Mouse (Mus musculus) liver, postnatal 0 days (tissue): ENCODE measurements around the gene Tbxas1. TPM values are rescaled to one million over a fixed set of nuclear protein-coding genes. Genes with fewer than 3 reads are reported as not detected.

ENCODE experiments used
- ATAC-seq: fragments of 200-750 bp; cut with Nextera tagmentation; 2 replicates; pipeline ENCODE4 v1.8.0; 2017; ENCODE audit warnings: mild to moderate bottlenecking, moderate library complexity
- DNase-seq: peaks from one replicate; pipeline ENCODE4 v3.0.0-alpha.2; 2016
- H3K27ac ChIP-seq: fragments of 300-500 bp; sonication (generic); 2 replicates; pipeline ENCODE4 v1.5.1; 2014; ENCODE audit warnings: antibody characterized with exemption, moderate library complexity, mild to moderate bottlenecking, low read depth
- H3K27me3 ChIP-seq: fragments of 300-500 bp; sonication (generic); 2 replicates; pipeline ENCODE4 v1.6.1; 2014; ENCODE audit warnings: low read length, control low read depth, mixed read lengths; ENCODE audit not compliant: insufficient read depth
- H3K36me3 ChIP-seq: fragments of 300-500 bp; sonication (generic); replicated peaks from 2 replicates; pipeline ENCODE4 v1.6.1; 2014; ENCODE audit warnings: mild to moderate bottlenecking, control low read depth, low read length, moderate library complexity, mixed read lengths; ENCODE audit not compliant: insufficient read depth
- H3K4me1 ChIP-seq: fragments of 300-500 bp; sonication (generic); 2 replicates; pipeline ENCODE4 v1.6.1; 2014; ENCODE audit warnings: antibody characterized with exemption, mild to moderate bottlenecking, control low read depth; ENCODE audit not compliant: insufficient read depth
- H3K4me2 ChIP-seq: fragments of 300-500 bp; sonication (generic); 2 replicates; pipeline ENCODE4 v1.6.1; 2014; ENCODE audit warnings: low read depth, mild to moderate bottlenecking, low read length, moderate library complexity, mixed read lengths
- H3K4me3 ChIP-seq: fragments of 300-500 bp; sonication (generic); 2 replicates; pipeline ENCODE4 v1.5.1; 2014; ENCODE audit warnings: low read depth, low read length
- H3K9ac ChIP-seq: fragments of 300-500 bp; sonication (generic); replicated peaks from 2 replicates; pipeline ENCODE4 v1.6.1; 2014; ENCODE audit warnings: mild to moderate bottlenecking, moderate library complexity
- H3K9me3 ChIP-seq: fragments of 300-500 bp; sonication (generic); 2 replicates; pipeline ENCODE4 v1.6.1; 2016; ENCODE audit warnings: mild to moderate bottlenecking, control low read depth, low read length, mixed read lengths
- CTCF ChIP-seq: sonication (generic); IDR thresholded peaks from 2 replicates; pipeline ENCODE4 v1.5.1; 2016; ENCODE audit warnings: antibody characterized with exemption, low read depth
- EP300 ChIP-seq: IDR thresholded peaks from 2 replicates; pipeline ENCODE4 v1.6.1; 2016; ENCODE audit warnings: antibody characterized with exemption, low read depth, mild to moderate bottlenecking
- WGBS: fragments of 180-500 bp; shearing (Covaris S2); extraction: QIAGEN DNeasy Blood & Tissue Kit; methylation state at CpG from one replicate; pipeline ENCODE4 v1.1.7; 2014; ENCODE audit not compliant: insufficient replicate concordance; 5-methylcytosine and 5-hydroxymethylcytosine counted together
- polyA plus RNA-seq: library from polyadenylated mRNA; unstranded; fragments of >200 nt; fragmentation: Nextera tagmentation; extraction: Ambion mirVana; gene quantifications from 2 replicates; pipeline ENCODE4 v1.2.1, GENCODE M21; 2015

Tbxas1 gene
- polyA plus RNA-seq, 1 experiment from 2014 or later: 10.3 TPM

DNA sequence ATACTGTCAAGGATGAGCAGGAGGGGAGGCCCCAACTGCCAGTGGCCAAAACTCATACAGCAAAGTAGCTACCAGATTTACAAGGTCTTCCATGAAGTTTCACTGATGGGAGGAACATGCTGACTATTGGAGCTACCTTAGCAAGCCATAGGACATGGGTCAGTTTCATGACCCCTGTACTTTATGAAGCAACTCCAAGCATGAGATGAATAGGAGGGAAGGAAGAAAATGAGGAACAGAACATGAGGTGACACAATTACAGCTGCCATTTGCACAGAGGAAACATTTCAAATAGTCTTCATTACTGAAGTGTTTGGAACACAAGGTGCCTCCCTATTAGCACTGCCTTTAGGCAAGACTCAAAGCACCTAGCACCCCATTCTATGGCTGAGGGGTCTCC is 9.4 kb upstream of the Tbxas1 start:
- peak; percentile 52; the same call in 1 of the 2 replicates for ATAC-seq
- no peak overlapping the region for H3K9ac ChIP-seq
- H3K9me3 ChIP-seq: no peaks in the 10 kb centered on the region
- peak overlapping the region; percentile 33; the same call in 1 of the 2 replicates for H3K4me2 ChIP-seq
- no peak for TF ChIP-seq EP300
- no peak for TF ChIP-seq CTCF
- H3K4me1 ChIP-seq: peaks cover 52% of the 10 kb centered on the region
- no peak overlapping the region for H3K4me3 ChIP-seq
- no peak for DNase-seq
- peak overlapping the region; percentile 73 for H3K27ac ChIP-seq
- peaks cover 9% of the 10 kb centered on the region for H3K36me3 ChIP-seq
- no peaks in the 10 kb centered on the region for H3K27me3 ChIP-seq

- H3K36me3 ChIP-seq: peaks cover 9% of the 10 kb centered on the region
- no peak overlapping the region for H3K9ac ChIP-seq
- TF ChIP-seq EP300 (no peak), CTCF (no peak)
- peak overlapping the region; percentile 73 for H3K27ac ChIP-seq
- H3K4me1 ChIP-seq: peaks cover 50% of the 10 kb centered on the region
- no peak for DNase-seq
- no peaks in the 10 kb centered on the region for H3K27me3 ChIP-seq
- H3K4me3 ChIP-seq: no peak overlapping the region
- H3K4me2 ChIP-seq: peak overlapping the region; percentile 33
- WGBS: 79% methylated on average over 1 of the region's 1 CpGs
- ATAC-seq: peak; percentile 45; the same call in 1 of the 2 replicates
- no peaks in the 10 kb centered on the region for H3K9me3 ChIP-seq
Observed at GRCm38 (mm10) chr6:38866357-38866756, 8.8 kb upstream of the Tbxas1 start.

DNA sequence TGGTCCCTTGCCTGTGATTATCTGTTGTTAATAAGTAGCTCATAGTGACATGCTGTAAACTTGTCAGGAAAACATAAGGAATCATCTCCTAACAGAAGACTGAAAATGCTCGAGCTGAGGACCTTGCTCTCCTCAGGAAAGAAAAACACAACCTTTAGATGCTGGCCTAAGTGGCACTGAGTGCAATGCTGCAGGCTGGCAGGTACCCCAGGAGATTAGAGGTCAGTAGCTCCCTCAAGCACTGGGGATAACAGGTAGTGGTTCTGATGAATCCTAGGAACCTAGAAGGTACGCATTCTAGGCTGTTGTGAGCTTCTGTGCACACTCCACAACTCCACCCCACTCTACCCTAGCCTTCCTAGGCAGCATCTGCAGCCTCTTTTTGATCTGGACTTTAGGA is 8.4 kb upstream of the Tbxas1 start:
- TF ChIP-seq EP300: no peak
- no peak for TF ChIP-seq CTCF
- Histone ChIP-seq H3K4me3 (no peak overlapping the region), H3K9ac (0 out of 2 replicates have a peak overlapping the region, but pooled peaks have one; percentile 16), H3K27me3 (no peaks in the 10 kb centered on the region), H3K27ac (peak overlapping the region; percentile 73), H3K4me2 (no peak overlapping the region), H3K9me3 (no peaks in the 10 kb centered on the region), H3K4me1 (peaks cover 52% of the 10 kb centered on the region), H3K36me3 (peaks cover 12% of the 10 kb centered on the region)
- DNase-seq (no peak), ATAC-seq (no peak)
- 55% methylated on average over 2 of the region's 2 CpGs for WGBS

GRCm38 (mm10) chr6:38867291-38867690 is 7.9 kb upstream of the Tbxas1 start:
- peak overlapping the region; percentile 73 for H3K27ac ChIP-seq

GRCm38 (mm10) chr6:38868974-38869373 is 6.2 kb upstream of the Tbxas1 start:
- Histone ChIP-seq H3K9ac (no peak overlapping the region), H3K4me1 (peaks cover 69% of the 10 kb centered on the region), H3K9me3 (no peaks in the 10 kb centered on the region), H3K27me3 (no peaks in the 10 kb centered on the region), H3K36me3 (peaks cover 17% of the 10 kb centered on the region), H3K4me3 (no peak overlapping the region), H3K4me2 (no peak overlapping the region), H3K27ac (no peak overlapping the region)
- WGBS: 91% methylated on average over 1 of the region's 1 CpGs
- TF ChIP-seq EP300 (no peak), CTCF (no peak)
- ATAC-seq (no peak), DNase-seq (no peak)

More at GRCm38 (mm10) chr6:38867291-38867690, 7.9 kb upstream of the Tbxas1 start:
- Histone ChIP-seq H3K36me3 (peaks cover 14% of the 10 kb centered on the region), H3K27me3 (no peaks in the 10 kb centered on the region), H3K4me1 (peaks cover 54% of the 10 kb centered on the region), H3K9ac (0 out of 2 replicates have a peak overlapping the region, but pooled peaks have one; percentile 16), H3K9me3 (no peaks in the 10 kb centered on the region), H3K4me2 (no peak overlapping the region), H3K4me3 (no peak overlapping the region)
- TF ChIP-seq CTCF (no peak), EP300 (no peak)
- WGBS: 81% methylated on average over 1 of the region's 1 CpGs
- DNase-seq (no peak), ATAC-seq (no peak)

GRCm38 (mm10) chr6:38870070-38870469 is 5.1 kb upstream of the Tbxas1 start:
- H3K36me3 ChIP-seq: peaks cover 17% of the 10 kb centered on the region
- H3K4me1 ChIP-seq: peaks cover 60% of the 10 kb centered on the region
- ATAC-seq: no peak
- DNase-seq: no peak
- no peaks in the 10 kb centered on the region for H3K9me3 ChIP-seq
- no peak overlapping the region for H3K27ac ChIP-seq
- no peaks in the 10 kb centered on the region for H3K27me3 ChIP-seq
- no peak for TF ChIP-seq EP300
- TF ChIP-seq CTCF: no peak
- 75% methylated on average over 2 of the region's 2 CpGs for WGBS
- H3K4me3 ChIP-seq: no peak overlapping the region
- no peak overlapping the region for H3K9ac ChIP-seq
- no peak overlapping the region for H3K4me2 ChIP-seq

DNA sequence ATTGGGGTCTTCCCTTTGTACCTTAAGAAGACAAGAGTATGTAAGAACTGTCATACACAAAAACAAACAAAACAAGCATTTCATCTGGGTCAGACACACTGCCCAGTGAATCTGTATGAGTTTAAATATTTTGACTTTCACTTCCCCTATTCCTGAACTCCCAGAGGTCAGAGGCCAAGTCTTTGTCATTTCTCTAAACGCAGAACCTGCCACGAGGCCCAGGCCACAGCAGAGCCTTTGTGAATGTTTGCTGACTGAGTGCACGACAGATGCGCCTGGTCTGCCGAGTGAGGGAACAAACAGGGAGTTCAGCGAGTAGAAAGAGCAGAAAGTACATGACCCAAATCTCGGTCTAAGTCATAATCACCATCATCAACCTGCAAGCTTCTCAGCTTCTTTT is 4.2 kb upstream of the Tbxas1 start:
- TF ChIP-seq EP300: no peak
- TF ChIP-seq CTCF: no peak
- peaks cover 17% of the 10 kb centered on the region for H3K36me3 ChIP-seq
- no peak overlapping the region for H3K4me3 ChIP-seq
- 35% methylated on average over 7 of the region's 7 CpGs for WGBS
- H3K9ac ChIP-seq: no peak overlapping the region
- H3K4me1 ChIP-seq: peaks cover 50% of the 10 kb centered on the region
- peak; percentile 49 for DNase-seq
- H3K27ac ChIP-seq: peak overlapping the region; percentile 39; the same call in 1 of the 2 replicates
- H3K9me3 ChIP-seq: no peaks in the 10 kb centered on the region
- H3K4me2 ChIP-seq: 0 out of 2 replicates have a peak overlapping the region, but pooled peaks have one; percentile 5
- H3K27me3 ChIP-seq: no peaks in the 10 kb centered on the region
- ATAC-seq: no peak
